Mouse (Mus musculus) left cerebral cortex, adult 9 months (tissue): ENCODE results near the gene Vmn1r177.
"Not testable (repeated sequence)": the region's sequence is repeated elsewhere in the genome, so short reads cannot be mapped to it uniquely, and the experiment has no call there.

Experiments
- DNase-seq, 2 experiments: peaks; one replicate each; pipeline ENCODE4 v3.0.0; 2022; ENCODE audit warnings: low spot score in 2 of 2

The Vmn1r177 gene

DNA sequence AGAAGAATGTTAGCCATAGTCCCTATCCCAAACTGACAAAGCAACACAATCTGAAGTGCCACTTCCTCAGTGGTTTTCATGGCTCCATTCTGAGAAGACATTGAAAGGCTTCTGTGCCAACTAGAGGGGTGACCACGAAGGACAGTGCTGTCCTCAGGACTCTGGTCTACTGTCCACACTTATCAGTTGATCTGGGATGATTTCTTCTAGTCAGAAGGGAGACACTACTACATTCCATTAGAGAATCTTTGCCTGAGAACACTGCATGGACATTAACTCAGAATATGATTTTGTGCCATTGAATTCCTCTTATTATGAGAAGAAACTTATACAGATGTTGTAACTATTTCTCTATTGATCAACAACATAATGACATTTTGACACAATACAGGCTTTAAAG is at the start of gene Vmn1r177:
Gene Vmn1r177, minus strand, starts transcription at position 101 of the 400 bp plus-strand sequence.
- not testable (repeated sequence) for DNase-seq

DNA sequence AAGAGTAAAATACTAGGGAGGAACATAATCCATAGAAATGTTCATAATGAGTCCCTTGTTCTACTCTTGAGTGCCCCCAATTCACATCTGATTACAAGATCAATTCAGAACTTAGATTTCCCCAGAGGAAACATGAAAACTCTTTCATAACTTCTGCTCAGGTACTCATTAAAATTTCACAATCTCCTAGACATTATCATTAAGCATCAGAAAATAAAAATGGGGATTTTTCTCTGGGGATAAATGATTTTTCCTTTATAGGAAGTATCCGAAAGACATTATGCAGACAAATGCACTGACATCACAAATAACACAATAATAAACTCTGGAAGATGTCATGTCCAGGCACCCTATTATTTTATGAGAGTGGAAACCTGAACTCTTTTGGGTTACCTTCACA is 25.5 kb upstream of the Vmn1r177 start, which contains the start of gene Vmn1r178:
Gene Vmn1r178, plus strand, starts transcription at position 301 of the 400 bp plus-strand sequence.
- DNase-seq = no peak

DNA sequence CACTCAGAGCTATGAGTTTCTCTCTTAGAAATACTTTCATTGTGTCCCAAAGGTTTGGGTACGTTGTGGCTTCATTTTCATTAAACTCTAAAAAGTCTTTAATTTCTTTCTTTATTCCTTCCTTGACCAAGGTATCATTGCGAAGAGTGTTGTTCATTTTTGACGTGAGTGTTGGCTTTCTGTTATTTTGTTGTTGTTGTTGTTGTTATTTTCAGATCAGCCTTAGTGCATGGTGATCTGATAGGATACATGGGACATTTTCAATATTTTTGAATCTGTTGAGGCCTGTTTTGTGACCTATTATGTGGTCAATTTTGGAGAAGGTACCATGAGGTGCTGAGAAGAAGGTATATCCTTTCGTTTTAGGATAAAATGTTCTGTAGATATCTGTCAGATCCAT is 10.7 kb upstream of the Vmn1r177 start:
- DNase-seq = not testable (repeated sequence)

DNA sequence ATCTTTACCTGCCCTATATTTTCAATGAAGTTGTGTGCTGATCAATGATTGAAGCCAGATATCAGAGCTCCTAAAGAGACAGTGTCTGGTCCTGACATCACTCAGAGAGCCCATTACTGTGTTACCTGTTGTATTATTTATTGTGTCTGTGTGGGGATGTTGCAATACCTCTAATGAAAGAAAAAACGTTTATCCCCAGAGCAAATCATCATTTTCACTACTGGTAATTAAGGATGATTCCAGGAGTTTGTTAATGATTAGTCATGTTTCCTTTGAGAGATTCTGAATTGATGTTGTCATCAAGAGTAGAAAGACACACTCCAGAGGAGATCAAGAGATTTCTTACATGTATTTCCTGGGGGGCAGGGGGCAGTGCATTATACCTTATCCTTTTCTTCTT is 29.0 kb downstream of the Vmn1r177 start, which contains the start of gene Vmn1r176:
Gene Vmn1r176, minus strand, starts transcription at position 101 of the 400 bp plus-strand sequence.
- DNase-seq = not testable (repeated sequence)
